ENCODE assay signal across 1 mouse cellular context in the genomic region with DNA sequence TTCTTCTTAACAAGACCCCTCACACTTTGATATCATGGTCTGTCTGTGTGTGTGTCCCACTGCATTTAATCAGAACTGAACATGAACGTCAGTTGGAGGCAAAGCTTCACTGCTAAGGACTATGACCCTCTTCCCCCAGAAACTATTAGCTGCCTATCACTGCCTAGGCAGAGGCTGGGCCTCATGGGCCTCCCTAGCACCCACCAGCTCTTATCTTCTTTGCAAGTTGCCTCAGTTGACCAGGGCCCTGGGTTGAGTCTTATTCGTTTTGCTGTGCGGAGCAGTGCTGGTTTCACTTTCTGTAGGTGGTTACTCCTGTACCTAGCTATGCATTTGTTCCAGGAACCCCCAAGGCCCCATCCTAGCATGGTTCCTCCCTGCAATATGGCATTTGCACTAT.
TF ChIP-seq lines count a peak whose summit lies in the region.

No protein-coding gene starts in this region.

TF ChIP-seq in MEL, 35 proteins besides CTCF, POLR2A, EP300 and RAD21 (continued from another document):
- TF ChIP-seq MEF2A (IDR thresholded peaks at IDR 0.05; ENCODE audit: extremely low read depth, insufficient replicate concordance, low read depth, low read length, poor library complexity, severe bottlenecking) (no peak), TBP (IDR thresholded peaks at IDR 0.05; ENCODE audit: low read depth, low read length) (0 out of 2 replicates have a peak, but pooled peaks have one; percentile 19), GATA1 (IDR thresholded peaks at IDR 0.05; ENCODE audit: low read depth, low read length) (peak; percentile 55), MAFK (IDR thresholded peaks at IDR 0.05; ENCODE audit: borderline replicate concordance, low read depth, low read length) (no peak; the same call in 1 of the 2 replicates), SIN3A (IDR thresholded peaks at IDR 0.05; ENCODE audit: low read length) (peak; percentile 52; the same call in 1 of the 2 replicates), USF2 (IDR thresholded peaks at IDR 0.05; ENCODE audit: borderline replicate concordance in 1 of 2, insufficient read depth in 1 of 2, low read depth in 1 of 2, low read length in 2 of 2) (no peak), BHLHE40 (IDR thresholded peaks at IDR 0.05; ENCODE audit: borderline replicate concordance, low read depth, low read length) (no peak), RCOR1 (IDR thresholded peaks at IDR 0.05; ENCODE audit: low read depth, low read length) (no peak), ZKSCAN1 (IDR thresholded peaks at IDR 0.05; ENCODE audit: low read depth, low read length) (no peak), CHD1 (IDR thresholded peaks at IDR 0.05; ENCODE audit: low read depth, low read length) (no peak), POLR2AphosphoS2 (IDR thresholded peaks at IDR 0.05; ENCODE audit: low read length) (no peak), ETS1 (IDR thresholded peaks at IDR 0.05; ENCODE audit: low read depth, low read length) (peak; percentile 48; the same call in 1 of the 2 replicates), MAX (IDR thresholded peaks at IDR 0.05; ENCODE audit: low read length) (no peak; the same call in 1 of the 2 replicates), KAT2A (conservative IDR thresholded peaks at IDR 0.05; ENCODE audit: low read depth, low read length) (no peak), ZMIZ1 (IDR thresholded peaks at IDR 0.05; ENCODE audit: low read depth, low read length) (no peak), CHD2 (IDR thresholded peaks at IDR 0.05; ENCODE audit: low read length) (no peak), MXI1 (IDR thresholded peaks at IDR 0.05; ENCODE audit: low read depth, low read length) (no peak), E2F4 (IDR thresholded peaks at IDR 0.05; ENCODE audit: borderline replicate concordance, low read depth, low read length) (no peak)
